Mouse (Mus musculus) midbrain, embryonic 11.5 days (tissue): Measurements from ENCODE around the gene Golga5. TPM values are rescaled to one million over a fixed set of nuclear protein-coding genes. Genes with fewer than 3 reads are reported as not detected.

Experiments used
- ATAC-seq: fragments of 200-750 bp; cut with Nextera tagmentation; 2 replicates; pipeline ENCODE4 v1.8.0; 2017; ENCODE audit warnings: moderate TSS enrichment, moderate library complexity; ENCODE audit not compliant: low FRiP score
- DNase-seq: peaks from one replicate; pipeline ENCODE4 v3.0.0; 2015; ENCODE audit warnings: low spot score; ENCODE audit errors: missing footprints
- H3K27ac ChIP-seq: fragments of 300-500 bp; sonication (generic); 2 replicates; pipeline ENCODE4 v1.5.1; 2014; ENCODE audit warnings: low read depth, low read length
- H3K27me3 ChIP-seq: fragments of 300-500 bp; sonication (generic); 2 replicates; pipeline ENCODE4 v1.6.1; 2014; ENCODE audit warnings: mild to moderate bottlenecking, low read length, moderate library complexity, mixed read lengths; ENCODE audit not compliant: control insufficient read depth, insufficient read depth
- H3K36me3 ChIP-seq: fragments of 300-500 bp; sonication (generic); 2 replicates; pipeline ENCODE4 v1.6.1; 2014; ENCODE audit warnings: mild to moderate bottlenecking, low read length, moderate library complexity, mixed read lengths; ENCODE audit not compliant: control insufficient read depth, insufficient read depth
- H3K4me1 ChIP-seq: fragments of 300-500 bp; sonication (generic); 2 replicates; pipeline ENCODE4 v1.6.1; 2014; ENCODE audit warnings: low read length; ENCODE audit not compliant: control insufficient read depth, insufficient read depth
- H3K4me2 ChIP-seq: fragments of 300-500 bp; sonication (generic); 2 replicates; pipeline ENCODE4 v1.6.1; 2014; ENCODE audit warnings: mild to moderate bottlenecking, moderate library complexity
- H3K4me3 ChIP-seq: fragments of 300-500 bp; sonication (generic); 2 replicates; pipeline ENCODE4 v1.5.1; 2014; ENCODE audit warnings: low read depth, low read length
- H3K9ac ChIP-seq: fragments of 300-500 bp; sonication (generic); 2 replicates; pipeline ENCODE4 v1.6.1; 2014; ENCODE audit warnings: low read length
- H3K9me3 ChIP-seq: fragments of 300-500 bp; sonication (generic); 2 replicates; pipeline ENCODE4 v1.6.1; 2016; ENCODE audit warnings: low read length; ENCODE audit not compliant: control insufficient read depth
- WGBS: fragments of 180-500 bp; shearing (Covaris S2); extraction: QIAGEN DNeasy Blood & Tissue Kit; methylation state at CpG from one replicate; pipeline ENCODE4 v1.1.7; 2014; 5-methylcytosine and 5-hydroxymethylcytosine counted together
- polyA plus RNA-seq: library from polyadenylated mRNA; unstranded; fragments of >200 nt; fragmentation: Nextera tagmentation; extraction: Ambion mirVana; gene quantifications from 2 replicates; pipeline ENCODE4 v1.2.1, GENCODE M21; 2014

Gene Golga5
- polyA plus RNA-seq, 1 experiment from 2014 or later = 31.6 TPM

DNA sequence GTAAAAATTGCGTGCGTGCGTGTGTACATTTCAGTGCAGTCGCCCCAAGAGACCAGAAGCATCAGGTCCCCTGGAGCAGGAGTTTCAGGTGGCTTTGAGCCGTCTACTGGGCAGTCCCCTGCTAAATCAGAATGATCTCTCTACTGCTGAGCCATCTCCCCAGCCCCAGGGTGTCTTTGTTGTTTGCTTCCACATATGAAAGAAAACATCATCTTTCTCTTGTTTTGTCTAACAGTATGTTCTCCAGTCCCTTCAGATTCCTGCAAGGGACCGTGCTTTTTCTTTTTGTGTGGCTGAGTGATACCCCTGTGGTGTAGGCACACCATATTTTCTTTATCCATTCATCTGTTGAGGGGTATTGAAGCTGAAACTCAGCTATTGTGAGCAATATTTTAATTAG lies 45.8 kb downstream of the Golga5 start:
- ATAC-seq = no peak
- DNase-seq = no peak
- H3K9me3 ChIP-seq = no peaks in the 10 kb centered on the region

DNA sequence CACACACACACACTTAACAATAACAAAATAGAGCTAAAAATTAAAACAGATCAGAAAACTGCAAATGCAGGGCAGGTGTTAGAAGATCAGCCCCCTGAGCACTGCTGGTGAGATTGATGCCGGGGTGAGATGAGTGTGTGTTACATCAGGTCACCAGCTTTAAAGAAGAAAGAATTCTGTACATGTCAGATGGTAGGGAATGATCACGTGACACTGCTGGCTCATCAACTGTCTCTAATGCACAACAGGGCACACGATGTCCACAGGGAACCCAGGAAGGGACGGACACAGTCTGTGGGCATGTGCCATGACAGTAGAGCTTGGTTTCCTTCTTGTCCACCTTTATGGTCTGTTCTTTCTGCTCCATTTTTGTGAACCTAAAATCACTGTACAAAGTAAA lies 47.2 kb downstream of the Golga5 start:
- ATAC-seq = no peak
- Histone ChIP-seq H3K27me3 (no peaks in the 10 kb centered on the region), H3K36me3 (no peaks in the 10 kb centered on the region), H3K4me3 (no peak overlapping the region), H3K9me3 (no peaks in the 10 kb centered on the region), H3K4me1 (no peaks in the 10 kb centered on the region), H3K4me2 (no peak overlapping the region), H3K27ac (no peak overlapping the region), H3K9ac (no peak overlapping the region)
- 84% methylated on average over 4 of the region's 4 CpGs for WGBS
- no peak for DNase-seq

More for the DNA sequence above, 45.8 kb downstream of the Golga5 start:
- Histone ChIP-seq H3K4me2 (no peak overlapping the region), H3K27me3 (no peaks in the 10 kb centered on the region), H3K4me1 (no peaks in the 10 kb centered on the region), H3K27ac (no peak overlapping the region), H3K9ac (no peak overlapping the region), H3K4me3 (no peak overlapping the region), H3K36me3 (no peaks in the 10 kb centered on the region)
- WGBS = 84% methylated on average over 6 of the region's 6 CpGs

DNA sequence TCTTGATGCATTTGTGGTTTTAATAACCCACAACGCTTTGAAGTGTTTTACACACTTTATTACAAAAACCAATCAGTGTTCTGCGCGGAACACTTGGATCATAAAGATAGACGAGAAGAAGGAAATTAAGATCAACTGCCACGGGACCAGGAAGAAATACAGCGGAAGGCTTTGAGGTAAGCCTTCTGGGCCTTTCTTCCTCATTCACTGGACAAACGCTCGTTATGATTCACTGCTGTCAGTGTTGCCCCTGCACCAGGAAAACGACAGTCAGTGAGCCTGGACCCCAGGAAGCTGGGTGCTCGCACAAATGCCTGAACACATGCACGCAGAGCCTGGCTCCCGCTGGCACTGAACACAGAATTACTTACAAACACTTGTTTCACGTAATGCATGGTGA lies 48.7 kb downstream of the Golga5 start:
- WGBS = 87% methylated on average over 13 of the region's 13 CpGs

GRCm38 (mm10) chr12:102519929-102520720 lies 51.2 kb downstream of the Golga5 start:
- no peaks in the 10 kb centered on the region for H3K9me3 ChIP-seq
- DNase-seq (no peak), ATAC-seq (no peak)
- no peak overlapping the region for H3K4me3 ChIP-seq
- no peaks in the 10 kb centered on the region for H3K27me3 ChIP-seq
- H3K36me3 ChIP-seq = no peaks in the 10 kb centered on the region
- H3K4me1 ChIP-seq = no peaks in the 10 kb centered on the region
- H3K27ac ChIP-seq = no peak overlapping the region
- H3K9ac ChIP-seq = no peak overlapping the region
- WGBS = 88% methylated on average over 12 of the region's 12 CpGs
- H3K4me2 ChIP-seq = no peak overlapping the region

More for the DNA sequence above, 48.7 kb downstream of the Golga5 start:
- Histone ChIP-seq H3K4me3 (no peak overlapping the region), H3K36me3 (no peaks in the 10 kb centered on the region), H3K4me2 (no peak overlapping the region), H3K27ac (no peak overlapping the region), H3K4me1 (no peaks in the 10 kb centered on the region), H3K9me3 (no peaks in the 10 kb centered on the region), H3K9ac (no peak overlapping the region), H3K27me3 (no peaks in the 10 kb centered on the region)
- ATAC-seq (no peak), DNase-seq (no peak)

- Histone ChIP-seq H3K9me3 (no peaks in the 10 kb centered on the region), H3K27ac (no peak overlapping the region), H3K27me3 (no peaks in the 10 kb centered on the region), H3K4me2 (no peak overlapping the region), H3K36me3 (no peaks in the 10 kb centered on the region), H3K4me3 (no peak overlapping the region), H3K9ac (no peak overlapping the region; the same call in 1 of the 2 replicates), H3K4me1 (no peaks in the 10 kb centered on the region)
- ATAC-seq = no peak
- WGBS = 57% methylated on average over 13 of the region's 13 CpGs
- DNase-seq = no peak
These were observed 52.9 kb downstream of the Golga5 start for GRCm38 (mm10) chr12:102521777-102522319.

DNA sequence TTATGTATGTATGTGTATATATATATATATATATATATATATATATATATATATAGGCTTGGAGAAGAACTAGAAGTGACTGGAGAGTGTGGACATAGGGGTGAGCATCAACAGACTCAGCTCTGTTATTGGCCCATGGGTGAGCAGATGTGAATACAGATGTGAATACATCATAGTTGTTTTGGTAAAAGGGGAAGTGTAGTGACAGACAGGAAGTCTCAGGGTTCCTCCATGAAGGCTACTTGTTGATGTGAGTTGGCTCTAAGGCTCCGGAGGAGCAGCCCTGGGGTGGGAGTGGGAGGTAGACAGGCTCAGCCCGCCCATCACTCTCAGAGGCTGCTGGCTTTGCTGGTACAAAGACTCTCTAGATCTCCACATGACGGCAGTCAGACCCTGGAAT lies 55.3 kb downstream of the Golga5 start:
- ATAC-seq = no peak
- 73% methylated on average over 3 of the region's 3 CpGs for WGBS
- H3K4me1 ChIP-seq = no peaks in the 10 kb centered on the region
- no peak overlapping the region for H3K4me2 ChIP-seq
- H3K9me3 ChIP-seq = no peaks in the 10 kb centered on the region
- no peaks in the 10 kb centered on the region for H3K36me3 ChIP-seq
- H3K27me3 ChIP-seq = no peaks in the 10 kb centered on the region
- no peak overlapping the region for H3K27ac ChIP-seq
- no peak overlapping the region for H3K4me3 ChIP-seq
- no peak overlapping the region for H3K9ac ChIP-seq
- DNase-seq = no peak

- DNase-seq = peak; percentile 88
- Histone ChIP-seq H3K9ac (no peak overlapping the region), H3K4me2 (no peak overlapping the region), H3K36me3 (no peaks in the 10 kb centered on the region), H3K27ac (no peak overlapping the region), H3K4me3 (no peak overlapping the region), H3K9me3 (no peaks in the 10 kb centered on the region), H3K4me1 (no peaks in the 10 kb centered on the region), H3K27me3 (no peaks in the 10 kb centered on the region)
- 25% methylated on average over 6 of the region's 6 CpGs for WGBS
- ATAC-seq = 0 out of 2 replicates have a peak, but pooled peaks have one; percentile 14
These were observed 55.8 kb downstream of the Golga5 start for GRCm38 (mm10) chr12:102524760-102525159.

- Histone ChIP-seq H3K9ac (no peak overlapping the region), H3K4me3 (no peak overlapping the region), H3K4me1 (no peaks in the 10 kb centered on the region), H3K4me2 (no peak overlapping the region), H3K27me3 (no peaks in the 10 kb centered on the region), H3K36me3 (no peaks in the 10 kb centered on the region), H3K27ac (no peak overlapping the region), H3K9me3 (no peaks in the 10 kb centered on the region)
- WGBS = 67% methylated on average over 5 of the region's 5 CpGs
- ATAC-seq = no peak
- no peak for DNase-seq
These were observed 59.1 kb downstream of the Golga5 start for GRCm38 (mm10) chr12:102527989-102528388.

- Histone ChIP-seq H3K27ac (no peak overlapping the region), H3K4me3 (no peak overlapping the region), H3K9me3 (no peaks in the 10 kb centered on the region), H3K36me3 (no peaks in the 10 kb centered on the region), H3K4me2 (no peak overlapping the region), H3K27me3 (no peaks in the 10 kb centered on the region), H3K4me1 (no peaks in the 10 kb centered on the region), H3K9ac (no peak overlapping the region)
- WGBS = 50% methylated on average over 1 of the region's 1 CpGs
- DNase-seq (no peak), ATAC-seq (no peak)
These were observed 66.9 kb downstream of the Golga5 start for GRCm38 (mm10) chr12:102535796-102536195.
